Mouse (Mus musculus) monocyte, adult 2 months (primary cell): ENCODE results near the gene Zc3h18.

Experiments
- DNase-seq, 2 experiments: peaks; one replicate each; pipeline ENCODE4 v3.0.0; 2022; ENCODE audit warnings: low spot score in 2 of 2, low read depth in 1 of 2

Zc3h18 gene

DNA sequence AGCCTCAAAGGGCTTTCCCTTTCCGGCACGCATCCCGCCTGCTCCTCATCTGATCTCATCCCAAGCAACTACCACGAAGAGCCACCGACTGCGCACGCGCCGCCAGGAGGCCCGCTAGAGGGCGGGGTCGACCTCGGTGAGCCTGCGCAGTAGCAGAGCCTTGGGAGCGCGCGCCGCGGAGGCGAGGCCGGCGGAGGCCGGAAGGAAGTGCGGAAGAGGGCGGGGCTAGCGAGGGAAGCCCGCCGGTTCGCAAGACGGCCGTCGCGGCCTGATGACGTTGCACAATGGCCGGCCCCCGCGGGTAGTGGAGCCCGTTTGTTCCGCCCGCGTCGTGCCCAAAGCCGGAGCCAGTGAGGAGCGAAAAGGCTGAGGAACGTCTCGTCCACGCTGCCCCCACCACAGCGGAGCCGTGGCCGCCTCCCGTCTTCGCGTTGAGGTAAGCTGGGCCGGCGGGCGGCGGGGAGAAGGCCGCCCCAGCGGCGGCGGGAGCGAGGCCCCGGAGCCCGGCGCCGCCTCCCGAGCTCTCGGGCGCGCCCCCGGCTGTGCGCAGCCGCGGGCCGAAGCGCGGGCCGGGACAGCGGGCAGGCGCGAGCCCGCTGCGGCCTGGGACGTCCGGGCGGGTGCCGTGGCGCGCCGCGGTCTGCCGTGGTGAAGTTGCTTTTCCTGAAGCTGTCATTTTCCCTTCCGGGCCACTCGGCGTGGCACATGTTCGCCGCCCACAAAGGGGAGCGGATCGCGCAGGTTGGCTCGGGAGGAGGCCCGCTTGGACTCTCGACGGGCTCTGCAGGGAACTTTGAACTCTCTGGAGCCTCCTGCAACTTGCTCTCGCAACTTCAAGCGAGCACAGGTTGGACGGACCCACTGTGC, at the start of gene Zc3h18:
Gene Zc3h18, plus strand, starts transcription at position 245 of the 867 bp plus-strand sequence.
- peak; percentile 97 for DNase-seq

DNA sequence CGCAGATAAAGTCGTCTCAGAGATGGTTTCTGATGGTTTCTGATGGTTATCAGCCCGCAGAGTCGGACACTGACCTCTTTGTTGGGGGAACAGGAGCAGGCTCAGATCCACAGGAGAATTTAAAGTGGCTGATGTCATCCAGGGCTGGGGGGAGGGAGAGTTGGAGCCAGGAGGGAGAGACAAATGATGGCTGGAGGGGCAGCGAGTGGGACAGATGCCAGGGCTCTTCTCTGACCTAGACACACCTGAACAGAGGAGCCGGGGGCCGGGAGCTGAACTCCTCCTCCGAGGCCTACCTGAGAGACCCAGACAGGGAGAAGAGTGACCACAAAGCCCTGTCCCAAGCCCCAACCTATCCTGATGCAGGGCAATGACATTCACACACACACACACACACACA, 47.3 kb upstream of the Zc3h18 start:
- no peak for DNase-seq

DNA sequence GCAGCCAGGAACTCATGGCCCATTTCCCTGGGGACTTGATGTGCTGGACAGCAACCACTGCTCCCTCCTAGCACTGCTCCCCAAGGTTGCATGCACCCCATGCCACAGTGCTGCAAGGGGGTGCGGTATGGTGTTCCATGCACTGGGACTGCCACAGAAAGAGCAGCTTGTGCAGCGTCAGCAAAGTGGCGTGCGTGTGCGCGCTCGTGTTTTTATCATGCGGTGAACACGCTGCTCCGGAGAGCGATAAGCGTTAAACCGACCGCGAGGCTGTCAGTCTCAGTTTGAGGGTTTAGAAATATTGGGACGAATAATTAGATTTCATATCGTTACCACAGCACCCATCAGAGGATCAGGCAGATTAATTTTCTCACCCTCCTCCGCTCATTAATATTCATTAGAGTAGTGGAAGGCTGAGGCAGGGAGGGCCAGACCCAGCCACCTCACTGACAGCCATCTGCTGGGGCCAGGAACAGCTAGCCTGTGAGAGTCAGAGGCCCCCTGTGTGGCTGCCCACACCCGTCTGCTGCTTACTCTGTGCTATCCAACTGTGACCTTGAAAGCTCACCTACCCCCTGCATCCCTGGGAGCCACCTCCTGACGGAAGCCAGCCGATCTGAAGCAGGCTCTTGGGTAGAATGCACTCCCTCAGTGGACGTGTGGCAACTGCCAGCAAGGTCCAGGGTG, 46.7 kb upstream of the Zc3h18 start:
- DNase-seq, result no peak

DNA sequence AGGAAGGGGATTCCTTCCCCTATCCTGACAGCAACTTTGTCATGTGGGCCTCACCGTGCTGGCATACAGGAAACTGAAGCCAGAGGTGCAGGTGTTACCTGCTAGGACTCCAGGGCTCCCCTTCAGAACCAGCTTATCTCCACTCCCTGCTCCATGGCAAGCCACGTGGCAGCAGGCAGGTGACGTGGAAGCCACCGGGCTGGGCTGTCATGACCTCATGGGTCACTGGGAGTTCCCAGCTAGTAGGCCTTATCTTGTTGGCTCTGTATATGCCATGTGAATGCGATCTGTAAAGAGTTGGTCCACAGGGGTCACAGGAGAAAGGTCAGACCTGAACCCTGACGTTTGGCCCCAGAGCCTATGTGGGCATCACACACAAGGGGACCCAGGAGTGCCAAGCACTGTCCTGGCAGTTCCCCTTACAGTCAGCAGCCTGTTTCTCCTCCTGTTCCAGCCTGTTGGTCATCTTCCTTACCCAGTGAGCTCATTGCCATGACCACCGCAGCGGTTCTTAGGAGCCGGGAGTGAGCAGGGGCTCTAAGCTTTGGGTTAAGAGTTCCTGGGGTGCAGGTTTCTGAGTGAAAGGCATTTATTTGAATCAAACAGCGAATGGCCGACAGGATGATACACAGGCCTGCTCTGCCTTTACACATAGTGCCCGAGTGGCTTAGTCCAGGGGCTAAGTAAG, 45.8 kb upstream of the Zc3h18 start:
- no peak for DNase-seq

DNA sequence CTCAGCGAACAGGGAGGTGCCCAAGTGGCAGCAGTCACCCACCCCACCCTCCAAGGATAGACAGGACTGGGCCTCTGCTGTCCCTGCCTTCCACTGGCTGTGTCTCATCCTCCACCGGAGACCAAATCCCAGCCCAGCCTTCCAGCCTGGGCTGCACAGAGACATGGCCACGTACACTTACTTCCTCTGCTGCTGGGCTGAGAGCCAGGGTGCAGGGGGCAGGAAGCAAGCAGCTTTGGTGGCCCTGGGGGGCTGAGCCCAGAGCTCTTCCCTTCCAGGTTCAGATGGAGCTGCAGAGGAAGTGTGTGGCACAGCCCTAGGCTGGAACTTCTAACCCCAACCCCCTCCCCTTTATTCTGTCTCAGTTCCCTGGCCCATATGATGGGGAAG, 45.3 kb upstream of the Zc3h18 start:
- no peak for DNase-seq

DNA sequence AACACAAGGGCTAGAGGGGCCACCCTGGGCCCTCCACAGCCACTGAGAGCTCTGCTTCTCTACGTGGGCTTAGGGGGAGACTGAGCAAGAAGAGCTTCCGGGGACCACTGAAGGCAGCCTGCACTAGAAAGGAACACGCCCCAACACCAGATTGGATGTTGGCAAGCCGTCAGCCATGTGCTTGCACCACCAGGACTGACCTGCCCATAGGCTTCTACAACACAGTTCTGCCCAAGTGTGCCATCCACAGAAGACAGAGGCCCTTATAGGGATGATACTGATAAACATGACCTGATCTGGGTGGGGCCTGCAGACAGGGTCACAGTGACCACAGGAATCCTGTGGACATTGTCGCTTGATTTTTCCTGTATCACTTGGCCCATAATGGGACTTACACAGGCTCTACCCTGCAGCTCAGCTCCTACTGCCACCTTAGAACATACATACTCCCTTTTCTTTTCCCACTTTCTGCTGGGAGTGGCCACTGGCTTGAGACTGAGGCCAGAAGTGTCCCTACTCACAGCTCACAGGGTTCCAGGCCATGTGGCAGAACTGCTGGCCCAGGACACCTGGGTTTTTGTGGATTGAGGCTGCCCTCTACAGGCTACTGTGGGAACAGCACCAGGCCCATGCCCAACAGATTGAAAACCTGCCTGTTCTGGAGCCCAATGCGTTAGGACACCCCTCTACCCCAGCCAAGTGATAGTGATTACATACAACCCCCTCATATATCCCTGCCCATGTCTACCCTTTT, 43.5 kb upstream of the Zc3h18 start:
- peak; percentile 26 to 70 for DNase-seq

DNA sequence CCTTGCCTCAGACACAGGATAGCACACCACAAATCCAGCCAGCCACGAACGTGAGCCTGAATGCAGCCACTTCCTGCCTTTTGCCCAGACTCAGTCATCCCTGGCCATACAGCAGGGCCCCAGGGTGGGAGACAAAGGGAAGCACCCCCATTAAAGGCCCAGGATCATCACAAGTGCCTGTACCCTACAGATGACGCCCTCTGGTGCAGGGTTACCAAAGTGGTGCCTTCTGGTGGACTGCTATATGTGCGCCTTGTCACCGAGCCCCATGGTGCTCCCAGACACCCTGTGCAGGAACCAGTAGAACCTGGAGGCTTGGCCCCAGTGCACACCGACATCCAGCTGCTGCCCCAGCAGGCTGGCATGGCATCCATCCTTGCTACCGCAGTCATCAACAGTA, 42.9 kb upstream of the Zc3h18 start:
- no peak for DNase-seq

DNA sequence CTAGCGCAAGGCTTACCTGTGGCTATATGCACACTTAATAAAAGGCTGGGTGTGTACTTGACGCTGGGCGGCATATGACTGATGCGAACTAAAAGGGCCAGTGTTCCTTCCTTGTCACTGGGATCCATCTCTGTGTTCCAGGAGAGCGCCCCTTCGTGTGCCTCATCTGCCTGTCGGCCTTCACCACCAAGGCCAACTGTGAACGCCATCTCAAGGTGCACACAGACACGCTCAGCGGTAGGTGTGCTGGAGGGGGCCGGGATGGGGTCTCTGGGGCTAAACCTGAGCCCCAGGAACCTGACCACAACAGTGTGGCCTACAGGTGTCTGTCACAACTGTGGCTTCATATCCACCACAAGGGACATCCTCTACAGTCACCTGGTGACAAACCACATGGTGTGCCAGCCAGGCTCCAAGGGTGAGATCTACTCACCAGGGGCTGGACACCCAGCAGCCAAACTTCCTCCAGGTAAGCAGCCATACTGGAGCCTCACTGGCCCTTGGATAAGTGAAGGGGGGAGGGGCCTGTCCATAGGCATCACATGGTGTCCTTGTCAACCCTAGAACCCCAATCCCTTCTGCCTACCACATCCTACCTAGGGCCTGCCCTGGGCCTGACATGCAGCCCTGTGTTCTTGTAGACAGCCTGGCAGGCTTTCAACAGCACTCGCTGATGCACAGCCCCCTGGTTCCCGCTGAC, 41.5 kb upstream of the Zc3h18 start:
- no peak for DNase-seq

DNA sequence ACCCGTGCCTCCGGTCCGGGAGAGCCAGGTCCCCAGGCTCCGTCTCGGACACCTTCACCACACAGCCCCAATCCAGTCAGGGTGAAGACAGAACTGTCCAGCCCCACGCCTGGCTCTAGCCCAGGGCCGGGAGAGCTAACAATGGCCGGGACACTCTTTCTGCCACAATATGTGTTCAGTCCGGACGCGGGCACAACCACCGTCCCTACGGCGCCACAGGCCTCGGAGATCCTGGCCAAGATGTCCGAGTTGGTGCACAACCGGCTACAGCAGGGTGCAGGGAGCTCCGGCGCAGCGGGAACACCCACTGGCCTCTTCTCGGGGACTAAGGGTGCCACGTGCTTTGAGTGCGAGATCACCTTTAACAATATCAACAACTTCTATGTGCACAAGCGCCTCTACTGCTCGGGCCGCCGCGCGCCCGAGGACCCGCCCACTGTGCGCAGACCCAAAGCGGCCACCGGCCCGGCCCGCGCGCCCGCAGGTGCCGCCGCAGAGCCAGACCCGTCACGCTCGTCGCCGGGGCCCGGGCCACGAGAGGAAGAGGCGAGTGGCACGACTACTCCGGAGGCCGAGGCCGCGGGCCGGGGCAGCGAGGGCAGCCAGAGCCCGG, 40.7 kb upstream of the Zc3h18 start:
- DNase-seq, result no peak

DNA sequence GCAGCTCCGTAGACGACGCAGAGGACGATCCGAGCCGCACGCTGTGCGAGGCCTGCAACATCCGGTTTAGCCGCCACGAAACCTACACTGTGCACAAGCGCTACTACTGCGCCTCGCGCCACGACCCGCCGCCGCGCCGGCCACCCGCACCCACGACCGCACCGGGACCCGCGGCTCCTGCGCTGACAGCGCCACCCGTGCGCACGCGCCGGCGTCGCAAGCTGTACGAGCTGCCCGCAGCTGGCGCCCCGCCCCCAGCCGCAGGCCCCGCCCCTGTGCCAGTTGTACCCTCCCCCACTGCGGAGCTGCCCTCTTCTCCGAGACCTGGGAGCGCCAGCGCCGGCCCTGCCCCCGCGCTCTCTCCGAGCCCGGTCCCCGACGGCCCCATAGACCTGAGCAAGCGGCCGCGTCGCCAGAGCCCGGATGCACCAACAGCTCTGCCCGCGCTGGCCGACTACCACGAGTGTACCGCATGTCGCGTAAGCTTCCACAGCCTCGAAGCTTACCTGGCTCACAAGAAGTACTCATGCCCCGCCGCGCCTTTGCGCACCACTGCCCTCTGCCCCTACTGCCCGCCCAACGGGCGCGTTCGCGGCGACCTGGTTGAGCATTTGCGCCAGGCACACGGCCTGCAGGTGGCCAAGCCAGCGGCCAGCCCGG, 40.0 kb upstream of the Zc3h18 start:
- no peak for DNase-seq

DNA sequence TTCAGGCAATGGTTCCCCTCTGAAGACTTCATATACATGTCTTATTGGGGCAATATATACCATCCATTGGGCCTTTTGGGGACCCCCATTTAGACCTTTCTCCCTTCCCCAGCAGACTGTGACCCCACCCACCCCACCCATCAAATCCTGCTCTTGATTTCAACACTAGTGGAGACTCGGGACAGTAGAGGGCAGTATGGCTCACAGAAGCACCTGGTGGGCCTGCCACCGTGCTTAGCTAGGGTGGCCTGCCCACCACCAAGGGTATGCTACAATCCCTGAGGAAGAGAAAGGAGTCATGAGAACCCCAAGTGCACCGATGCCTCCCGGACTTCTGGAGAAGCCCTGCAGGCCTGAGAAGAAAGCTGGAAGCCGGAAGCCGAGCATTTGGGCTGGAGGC, 37.6 kb upstream of the Zc3h18 start:
- DNase-seq, result no peak

DNA sequence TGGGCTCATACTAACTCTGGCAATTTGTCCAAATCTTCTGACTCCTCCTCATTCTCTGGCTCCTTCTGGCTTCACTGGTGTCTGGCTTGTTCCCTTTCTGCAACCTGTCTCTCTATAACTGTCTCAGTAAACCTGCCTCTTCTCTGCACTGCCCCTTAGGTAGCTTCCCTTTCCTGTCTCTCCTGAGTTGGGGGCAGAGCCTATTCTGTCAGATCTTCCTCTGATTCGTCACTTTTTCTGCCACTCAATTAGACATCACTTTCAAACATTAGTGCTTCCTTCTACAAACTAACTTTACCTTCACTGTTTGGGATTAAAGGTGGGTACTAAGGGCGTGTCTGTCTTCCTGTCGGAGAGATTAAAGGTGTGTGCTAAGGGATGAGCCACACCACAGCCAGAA, 35.6 kb upstream of the Zc3h18 start:
- DNase-seq, result no peak

DNA sequence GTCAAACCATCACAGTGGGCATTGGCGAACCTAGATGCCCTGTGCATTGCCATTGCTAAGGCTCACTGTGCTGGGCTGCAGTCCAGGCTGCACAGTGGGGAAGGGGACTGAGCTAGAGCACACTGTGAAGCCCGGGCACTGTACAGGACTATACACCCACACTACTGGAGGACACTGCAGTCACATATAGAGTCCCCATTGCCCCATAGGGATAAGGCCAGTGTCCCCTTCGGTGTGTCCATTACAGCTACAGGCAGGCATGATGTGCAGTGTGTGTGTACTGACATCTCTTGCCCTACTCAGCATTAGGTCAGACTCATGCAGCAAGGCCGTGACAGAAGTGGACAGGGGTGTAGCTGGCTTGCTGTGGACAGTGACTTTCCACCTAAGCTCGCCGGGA, 34.6 kb upstream of the Zc3h18 start:
- no peak for DNase-seq

DNA sequence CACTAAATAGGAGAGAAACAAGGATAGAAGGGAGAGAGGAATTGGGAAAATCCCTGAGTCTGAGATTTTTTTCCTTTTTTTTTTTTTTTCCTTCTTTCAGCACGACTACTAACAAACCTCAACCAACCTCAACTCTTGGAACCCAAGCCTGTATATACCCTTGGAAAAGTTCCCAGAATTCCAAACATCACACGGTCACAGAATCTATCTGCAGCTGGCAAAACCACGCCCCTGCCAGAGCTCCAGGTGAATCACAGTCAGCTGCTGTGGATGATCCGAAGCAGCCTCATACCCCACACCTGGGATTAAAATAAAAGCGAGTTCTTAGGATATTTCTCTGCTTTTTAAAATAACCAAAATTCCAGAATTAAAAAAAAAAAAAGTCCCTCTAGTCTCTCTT, 34.0 kb upstream of the Zc3h18 start:
- DNase-seq, result no peak

DNA sequence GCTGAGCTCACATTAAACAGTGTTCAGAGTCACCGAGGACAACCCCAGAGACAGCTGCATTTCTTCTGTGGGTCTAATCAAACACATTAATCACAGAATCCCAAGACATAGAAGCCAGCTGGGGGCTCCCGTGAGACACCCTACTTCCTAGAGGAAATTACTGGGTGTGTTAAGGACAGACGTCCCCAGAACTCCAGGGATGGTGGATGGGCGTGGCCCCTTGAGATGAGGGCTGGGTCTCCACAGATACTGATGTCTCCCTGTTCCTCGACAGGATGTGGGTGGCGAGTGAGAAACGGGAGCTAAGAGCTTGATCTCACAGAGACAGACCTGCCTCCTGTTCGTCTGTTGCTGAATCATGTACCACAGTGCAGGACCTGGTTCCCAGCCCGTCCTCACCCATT, 33.6 kb upstream of the Zc3h18 start:
- no peak for DNase-seq

DNA sequence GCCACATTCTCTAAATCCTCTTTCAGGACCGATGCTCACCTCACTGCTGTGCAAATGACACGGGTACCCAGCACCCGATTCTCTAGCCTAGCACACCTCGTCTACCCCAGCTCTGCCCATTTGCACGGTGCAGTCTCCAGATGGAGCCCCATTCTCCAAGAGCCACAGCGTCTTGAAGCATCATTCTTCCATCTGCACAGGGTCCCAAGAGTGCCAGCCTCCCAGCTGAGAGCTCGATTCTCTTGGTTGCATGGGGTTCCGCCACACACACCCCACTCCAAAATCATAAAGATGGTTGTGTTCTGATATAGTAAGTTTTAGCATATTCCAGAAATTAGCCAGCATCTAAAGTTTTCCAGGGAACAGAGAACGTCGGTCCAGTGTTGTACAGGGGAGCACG, 33.1 kb upstream of the Zc3h18 start:
- no peak for DNase-seq

DNA sequence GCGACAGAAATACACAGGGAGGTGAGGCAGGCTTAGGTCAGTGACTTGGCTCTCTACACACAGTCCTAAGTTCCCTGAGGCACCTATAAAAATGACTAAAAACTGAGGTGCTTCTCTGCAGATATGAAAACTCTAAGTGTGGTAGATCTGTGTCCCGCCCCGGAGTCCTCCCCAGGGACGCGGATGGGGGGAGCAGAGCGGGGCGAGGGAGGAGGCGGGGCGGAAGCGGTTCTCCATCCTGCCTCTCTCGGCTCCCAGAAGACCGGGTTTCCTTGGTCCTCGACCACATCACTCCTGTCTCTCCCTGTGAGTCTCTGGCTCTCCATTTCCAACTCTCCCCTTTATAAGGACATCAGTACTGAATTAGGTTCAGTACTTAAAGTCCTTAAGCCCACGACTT, 32.7 kb upstream of the Zc3h18 start:
- no peak for DNase-seq

DNA sequence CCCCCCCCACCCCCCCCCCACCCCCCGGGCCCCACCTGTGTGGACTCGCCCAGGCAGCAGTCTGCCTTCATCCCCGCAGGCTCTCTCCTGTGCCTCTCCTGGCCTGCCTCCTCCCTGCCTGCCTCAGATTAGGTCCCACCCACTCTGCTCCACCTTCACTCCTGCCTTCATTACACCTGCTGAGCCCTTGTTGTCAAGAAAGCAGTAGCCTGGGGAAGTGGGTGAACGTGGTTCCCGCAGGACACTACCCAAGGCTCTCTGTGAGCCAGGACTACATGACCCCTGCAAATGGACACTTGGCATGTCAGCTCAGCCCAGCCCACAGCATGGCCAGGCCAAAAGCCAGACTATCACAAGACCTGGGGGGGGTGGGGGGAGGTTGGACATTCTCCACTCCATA, 32.2 kb upstream of the Zc3h18 start:
- DNase-seq, result no peak

DNA sequence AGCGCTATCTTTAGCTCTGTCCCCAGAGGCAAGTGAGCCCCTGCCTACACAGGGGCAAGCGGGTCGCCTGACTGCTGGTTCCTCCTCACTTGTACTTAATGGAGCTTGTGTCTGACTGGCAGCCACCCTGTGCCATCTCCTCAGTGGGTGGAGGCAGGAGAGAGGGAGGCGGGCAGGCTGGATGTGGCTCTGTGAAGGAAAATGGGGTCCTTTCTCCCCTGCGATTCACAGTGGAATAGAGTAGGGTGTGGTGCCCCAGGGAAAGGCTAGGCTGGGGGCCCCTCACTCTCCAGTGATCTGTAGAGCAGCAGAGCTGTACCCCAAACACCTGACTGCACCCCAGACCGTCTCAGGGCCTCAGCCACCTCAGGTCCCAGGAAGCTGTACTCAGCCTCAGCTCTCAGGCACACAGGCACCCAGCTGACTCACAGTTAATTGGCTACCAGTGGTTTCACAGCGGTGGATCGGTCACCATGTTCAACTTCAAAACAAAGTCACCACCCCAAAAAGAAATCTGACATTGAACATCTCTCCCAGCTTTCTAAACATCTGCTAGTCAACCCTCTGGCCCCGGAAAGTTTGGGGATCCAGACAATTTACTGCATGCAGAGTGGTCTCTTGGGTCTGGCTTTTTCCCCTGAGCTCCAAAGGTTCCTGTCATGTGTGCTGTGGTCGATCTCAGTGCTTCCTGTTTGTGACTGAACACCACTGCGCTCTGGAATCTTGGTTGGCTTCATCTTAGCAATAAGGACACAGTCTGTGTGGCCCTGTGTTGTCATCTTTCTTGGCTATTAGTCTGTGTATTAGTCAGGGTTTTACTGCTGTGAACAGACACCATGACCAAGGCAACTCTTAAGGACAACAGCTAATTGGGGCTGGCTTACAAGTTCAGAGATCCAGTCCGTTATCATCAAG, 31.0 kb upstream of the Zc3h18 start:
- DNase-seq, result no peak
